Mouse (Mus musculus) stomach, postnatal 0 days (tissue): ENCODE results near the gene Klri2.

Experiments used
- CTCF ChIP-seq: IDR thresholded peaks from 2 replicates; pipeline ENCODE4 v1.5.1; 2016; ENCODE audit warnings: antibody characterized with exemption, low read depth, mild to moderate bottlenecking, moderate library complexity
- EP300 ChIP-seq: optimal IDR thresholded peaks from 2 replicates; pipeline ENCODE3; 2016; ENCODE audit warnings: antibody characterized with exemption

DNA sequence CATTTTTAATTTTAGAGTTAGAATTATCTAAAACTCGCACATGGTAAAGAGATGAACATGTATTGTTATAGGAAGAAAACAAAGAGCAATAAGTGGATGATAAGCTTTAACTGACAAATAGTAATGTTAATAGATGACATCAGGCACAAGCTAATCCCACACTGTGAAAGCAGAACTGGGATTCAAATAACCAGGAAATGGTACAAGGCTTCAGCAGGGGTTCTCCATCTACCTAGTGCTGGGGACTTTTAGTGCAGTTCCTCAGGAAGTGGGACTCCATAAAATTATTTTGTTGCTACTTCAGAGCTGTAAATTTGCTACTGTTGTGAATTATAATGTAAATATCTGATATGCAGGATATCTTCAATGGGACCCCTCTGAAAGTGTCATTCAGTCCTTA, 13.0 kb downstream of the Klri2 start:
- TF ChIP-seq CTCF = no peak
- TF ChIP-seq EP300 = no peak
